Mouse (Mus musculus): Measurements from ENCODE around the gene Htra2.

GRCm38 (mm10) chr6:83004872-83005271 lies 50.2 kb downstream of the Htra2 start:
- TF ChIP-seq POLR2A (IDR thresholded peaks at IDR 0.05; ENCODE audit: insufficient read length, low read depth) (no peak), USF1 (IDR thresholded peaks at IDR 0.05; ENCODE audit: low read depth) (no peak)
